Mouse (Mus musculus) skeletal muscle tissue, adult 2 months (tissue): Measurements from ENCODE around the gene Srgn.
"Not testable (repeated sequence)": the region's sequence is repeated elsewhere in the genome, so short reads cannot be mapped to it uniquely, and the experiment has no call there.

ENCODE experiments used
- DNase-seq: peaks from one replicate; pipeline ENCODE4 v3.0.0-alpha.2; 2012; ENCODE audit warnings: low read depth, low spot score

The Srgn gene

DNA sequence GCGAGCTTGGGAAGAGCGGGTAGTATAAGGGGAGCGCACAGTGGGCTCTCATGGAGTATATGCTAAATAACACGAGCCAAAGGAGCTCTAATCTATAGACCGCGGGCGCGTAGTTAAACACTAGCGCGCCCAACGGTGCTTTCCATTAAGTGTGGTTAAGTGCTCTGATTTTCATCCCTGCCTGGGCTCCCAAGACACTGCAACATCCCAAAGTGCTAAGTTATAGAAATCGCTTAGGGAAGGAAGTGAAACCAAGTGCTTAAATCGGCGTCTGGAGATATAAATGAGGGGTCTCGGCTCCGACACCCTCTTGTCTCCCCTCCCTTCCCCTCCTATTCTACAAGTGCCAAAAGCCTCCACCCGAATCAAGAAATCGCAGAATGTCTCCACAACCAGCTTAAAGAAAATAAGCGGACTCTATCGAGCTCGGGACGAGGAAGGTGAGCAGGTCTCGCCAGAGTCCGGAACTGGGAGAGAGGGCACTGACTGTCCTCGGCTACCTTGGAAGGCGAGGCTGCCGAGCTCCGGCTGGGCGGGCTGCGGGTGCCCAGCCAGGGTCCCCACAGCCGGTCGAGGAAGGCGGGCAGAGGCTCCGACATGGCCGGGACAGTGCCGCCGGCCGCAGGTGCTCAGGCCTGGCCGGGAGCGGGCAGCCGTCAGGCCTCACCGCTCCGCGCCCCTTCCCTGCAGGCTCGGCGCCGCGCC lies 41.2 kb downstream of the Srgn start:
- no peak for DNase-seq

DNA sequence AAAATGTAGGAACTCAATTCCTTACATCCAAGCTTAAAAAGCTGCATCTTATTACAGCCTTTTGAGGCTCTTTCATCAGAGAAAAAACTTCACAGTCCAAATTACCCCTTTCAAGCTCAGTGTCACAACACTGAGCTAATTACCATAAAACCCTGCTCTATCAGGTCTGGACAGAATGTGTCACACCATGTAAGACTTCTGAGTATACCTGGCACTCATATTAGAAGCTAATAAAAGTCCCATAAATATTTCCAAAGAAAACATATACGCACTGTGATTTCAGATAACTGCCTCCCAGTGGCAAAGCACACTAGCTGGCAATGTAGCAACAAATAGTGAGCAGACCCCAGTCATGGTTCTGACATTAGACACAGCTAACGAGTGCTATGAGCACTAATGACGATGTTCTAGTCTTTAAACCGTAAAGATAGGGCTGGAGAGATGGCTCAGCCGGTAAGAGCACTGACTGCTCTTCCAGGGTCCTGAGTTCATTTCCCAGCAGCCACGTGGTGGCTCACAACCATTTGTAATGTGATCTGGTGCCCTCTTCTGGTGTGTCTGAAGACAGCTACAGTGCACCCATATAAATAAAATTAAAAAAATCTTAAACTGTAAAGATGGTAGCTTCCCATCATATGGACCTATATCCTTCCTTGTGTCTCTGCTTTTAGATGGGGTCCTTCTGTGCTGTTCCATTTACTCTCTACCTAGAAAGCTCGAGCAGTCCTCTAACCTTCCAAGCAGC lies 46.0 kb downstream of the Srgn start:
- no peak for DNase-seq

- DNase-seq = no peak
Observed at GRCm38 (mm10) chr10:62476980-62477379, 50.3 kb downstream of the Srgn start.

DNA sequence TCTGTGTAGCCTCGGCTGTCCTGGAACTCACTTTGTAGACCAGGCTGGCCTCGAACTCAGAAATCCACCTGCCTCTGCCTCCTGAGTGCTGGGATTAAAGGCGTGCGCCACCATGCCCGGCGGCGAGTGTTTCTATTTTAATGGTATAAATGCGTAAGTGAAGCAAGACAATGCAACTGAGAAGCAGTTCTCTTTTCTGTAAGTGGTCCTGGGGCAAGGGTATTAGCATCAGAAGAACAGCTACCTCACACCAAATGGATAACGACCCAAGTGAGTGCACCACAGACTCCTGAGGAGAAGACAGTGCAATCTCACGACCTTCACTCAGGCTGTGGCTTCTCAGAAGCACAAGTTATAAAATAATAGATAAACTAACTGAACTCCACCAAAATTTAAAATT lies 52.3 kb downstream of the Srgn start:
- no peak for DNase-seq

DNA sequence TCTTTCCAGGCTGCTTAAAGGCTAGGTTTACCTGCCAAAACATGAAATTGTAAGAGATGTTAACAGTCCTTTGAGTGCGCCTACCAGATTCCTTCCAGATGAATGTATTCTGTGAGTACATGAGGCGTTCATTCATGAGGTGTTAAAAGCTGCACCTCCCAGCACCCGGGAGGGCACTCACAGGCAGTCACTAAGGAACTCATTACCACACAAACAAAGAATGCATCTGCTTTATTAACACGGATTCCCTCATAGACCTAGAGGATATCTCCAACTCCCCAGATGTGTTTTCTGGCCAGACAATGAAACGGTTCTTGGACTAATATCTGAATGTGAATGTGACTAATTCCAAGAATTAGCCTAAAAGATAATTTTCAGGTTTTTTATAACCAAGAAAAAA lies 56.1 kb downstream of the Srgn start:
- no peak for DNase-seq

DNA sequence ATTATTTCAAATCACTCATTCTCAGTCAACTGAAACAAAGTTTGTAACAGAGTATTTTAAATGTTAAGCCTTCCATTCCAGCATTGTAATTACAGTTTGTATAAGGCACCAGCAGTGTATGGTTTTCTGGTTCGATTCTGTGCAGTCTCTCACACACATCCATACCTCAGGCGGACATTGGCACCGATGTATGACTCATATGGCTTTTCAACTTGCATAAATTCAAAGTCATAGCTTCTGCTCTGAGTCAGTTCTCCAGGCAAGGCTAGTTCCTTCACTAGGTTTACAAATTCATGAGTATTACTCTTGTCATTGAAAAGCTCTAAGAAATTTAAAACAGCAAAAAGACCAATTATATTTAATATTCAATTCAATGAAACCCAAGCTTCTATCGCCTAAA lies 57.5 kb downstream of the Srgn start:
- DNase-seq = no peak

DNA sequence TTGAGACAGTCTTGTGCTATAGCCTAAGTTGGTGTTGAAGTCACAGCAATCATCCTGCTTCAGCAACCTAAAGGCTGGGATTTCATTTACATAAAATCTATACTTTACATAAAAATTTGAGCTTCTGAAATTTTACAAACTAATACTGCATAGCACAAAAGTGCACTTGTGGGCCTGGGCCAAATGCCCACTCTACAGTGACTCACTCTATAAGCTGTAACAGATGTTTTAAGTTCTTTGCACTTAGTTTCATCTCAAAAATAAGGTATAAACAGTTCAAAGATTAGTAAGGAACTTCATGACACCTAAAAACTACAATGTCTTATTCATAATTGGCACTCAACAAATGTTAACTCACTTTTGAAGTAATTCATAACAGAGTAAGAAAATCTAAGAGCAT lies 65.9 kb downstream of the Srgn start:
- no peak for DNase-seq

DNA sequence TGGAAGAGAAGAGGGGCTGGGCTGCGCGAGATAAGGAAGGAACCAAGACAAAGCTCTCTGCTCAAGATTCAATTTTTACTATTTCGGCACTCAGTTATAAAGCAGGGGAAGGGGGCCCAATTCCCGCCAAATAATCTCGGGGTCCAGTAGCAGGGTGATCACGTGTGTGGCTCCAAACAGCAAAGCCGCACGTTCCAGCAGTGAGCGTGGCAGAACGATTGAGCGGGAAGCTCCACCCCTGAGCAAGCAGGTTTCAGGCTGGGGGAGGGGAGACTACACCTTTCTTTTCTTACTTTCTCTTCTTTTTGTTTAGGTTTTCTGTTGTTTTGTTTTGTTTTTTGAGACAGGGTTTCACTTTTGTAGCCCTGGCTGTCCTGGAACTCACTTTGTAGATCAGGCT lies 75.2 kb downstream of the Srgn start:
- DNase-seq = not testable (repeated sequence)

DNA sequence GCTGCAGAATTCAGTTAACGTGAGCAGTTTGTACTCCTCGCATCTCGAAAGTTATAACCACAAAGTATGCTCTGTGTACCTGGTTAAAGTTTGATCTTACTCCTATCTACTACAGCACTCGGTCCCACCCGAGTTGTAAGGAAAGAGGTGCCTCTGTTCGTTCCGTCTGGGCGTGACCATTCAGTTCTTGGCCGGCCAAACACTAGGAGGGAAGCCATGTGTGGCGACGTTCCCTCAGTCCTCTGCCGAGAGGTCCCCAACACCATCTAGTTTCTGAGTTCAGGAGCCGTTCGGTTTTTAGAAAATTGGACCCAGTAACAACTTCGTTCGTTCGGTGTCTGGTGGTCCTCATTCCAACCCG lies 77.0 kb downstream of the Srgn start:
- no peak for DNase-seq

- DNase-seq = peak; percentile 91
Observed at GRCm38 (mm10) chr10:62449364-62450279, 77.6 kb downstream of the Srgn start, which contains the start of the genes 4930507D05Rik and Supv3l1. Gene 4930507D05Rik (plus strand): TSS chr10:62449489. Gene Supv3l1 (minus strand): TSS chr10:62449738.
